Comparison of ENCODE assay signal across 8 mouse cellular contexts in the genomic region with DNA sequence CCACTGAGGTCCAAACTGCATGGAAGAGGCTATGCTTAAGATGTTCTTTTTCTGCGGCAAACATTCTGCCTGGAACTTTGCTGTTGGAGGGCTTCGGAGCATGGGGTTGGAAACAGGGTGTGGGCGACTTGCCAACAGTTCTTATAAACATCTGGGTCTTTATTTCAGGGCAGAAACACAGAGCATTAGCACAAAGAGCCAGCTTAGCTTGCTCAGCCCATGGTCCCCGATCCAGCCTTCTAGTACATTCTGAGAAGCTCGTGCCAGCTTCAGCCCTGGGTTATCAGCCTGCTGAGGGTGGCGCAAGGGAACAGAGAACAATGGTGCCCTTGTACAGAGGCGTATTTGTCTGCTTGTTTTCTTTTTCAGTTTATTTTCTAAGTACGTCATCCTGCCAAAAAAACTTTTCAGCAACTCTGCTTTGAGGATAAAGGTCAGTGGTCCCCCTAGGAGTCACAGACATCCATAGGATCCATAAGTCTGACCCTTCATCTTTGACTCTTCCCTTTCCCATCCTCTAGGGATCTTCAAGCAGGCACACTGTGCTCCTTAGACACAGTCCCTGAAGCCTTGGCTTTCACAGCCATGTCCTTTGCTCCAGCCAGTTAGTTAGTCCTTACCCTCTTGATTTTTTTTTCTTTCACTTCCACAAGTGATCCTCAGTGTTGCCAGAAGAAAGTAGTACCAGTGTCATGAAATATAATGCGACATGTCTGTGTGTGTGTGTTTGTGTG. TPM values are rescaled to one million over a fixed set of nuclear protein-coding genes. Genes with fewer than 3 reads are reported as not detected.
DNase-seq lines count a peak whose midpoint lies in the region; ATAC-seq lines count a peak whose summit lies in the region.

No protein-coding gene starts in this region.

- H3K27me3 ChIP-seq in forebrain, embryonic 15.5 days = no peaks in the 10 kb centered on the region
- no peaks in the 10 kb centered on the region for H3K27me3 ChIP-seq in forebrain, embryonic 10.5 days (ENCODE audit: poor library complexity, severe bottlenecking)

- WGBS in forebrain, embryonic 15.5 days = 41% methylated on average over 9 of the region's 9 CpGs
- WGBS in forebrain, embryonic 10.5 days = 88% methylated on average over 9 of the region's 9 CpGs

- no peak overlapping the region for H3K4me2 ChIP-seq in forebrain, embryonic 15.5 days (replicated peaks)

- no peak for DNase-seq in forebrain, embryonic 10.5 days (ENCODE audit: extremely low spot score, low spot score)
- peak; percentile 67 for DNase-seq in NIH3T3 (ENCODE audit: low read depth)
- DNase-seq in frontal cortex, postnatal 10 days (ENCODE audit: low spot score in 2 of 2) = peak; percentile 11 to 13
- peak; percentile 82 for DNase-seq in layer of hippocampus, adult 9-11 months
- peak; percentile 7 for DNase-seq in ovary, postnatal 14 days (ENCODE audit: low spot score)
- no peak for DNase-seq in natural killer cell, adult 2 months (ENCODE audit: low spot score in 2 of 2)
- no peak for DNase-seq in thymus, postnatal 0 days (ENCODE audit: low spot score)

- no peak overlapping the region for H3K4me3 ChIP-seq in forebrain, embryonic 15.5 days
- no peak overlapping the region for H3K4me3 ChIP-seq in forebrain, embryonic 10.5 days

- peak; percentile 55; the same call in 1 of the 2 replicates for ATAC-seq in forebrain, embryonic 15.5 days (replicated peaks)

- H3K4me1 ChIP-seq in forebrain, embryonic 15.5 days = no peaks in the 10 kb centered on the region
- H3K4me1 ChIP-seq in forebrain, embryonic 10.5 days = no peaks in the 10 kb centered on the region

- H3K9me3 ChIP-seq in forebrain, embryonic 15.5 days = no peaks in the 10 kb centered on the region
- no peaks in the 10 kb centered on the region for H3K9me3 ChIP-seq in forebrain, embryonic 10.5 days

- H3K36me3 ChIP-seq in forebrain, embryonic 15.5 days = no peaks in the 10 kb centered on the region
- H3K36me3 ChIP-seq in forebrain, embryonic 10.5 days (replicated peaks) = no peaks in the 10 kb centered on the region

- no peak overlapping the region for H3K27ac ChIP-seq in forebrain, embryonic 15.5 days (replicated peaks)
- H3K27ac ChIP-seq in forebrain, embryonic 10.5 days = no peak overlapping the region

- H3K9ac ChIP-seq in forebrain, embryonic 15.5 days (replicated peaks) = no peak overlapping the region

RNA-seq across cellular contexts. Expression of a gene that starts 4.5 kb away (rescaled TPM):
- 0.23 and 0.73 TPM in 2 replicates for polyA plus RNA-seq in forebrain, embryonic 15.5 days (2015; fragmentation: Nextera tagmentation; extraction: Ambion mirVana)
- 0.25 and 0.26 TPM in 2 replicates for polyA plus RNA-seq in forebrain, embryonic 10.5 days (2016; fragmentation: Nextera tagmentation; extraction: Ambion mirVana)
- 0.26 and 0.33 TPM in 2 replicates for polyA plus RNA-seq in thymus, postnatal 0 days (2015; fragmentation: Nextera tagmentation; extraction: Ambion mirVana)

RNA-seq across cellular contexts. Expression of a gene that starts 22.9 kb away (rescaled TPM):
- 6.3 and 6.5 TPM in 2 replicates for polyA plus RNA-seq in forebrain, embryonic 15.5 days (2015; fragmentation: Nextera tagmentation; extraction: Ambion mirVana)
- polyA plus RNA-seq in forebrain, embryonic 10.5 days (2016; fragmentation: Nextera tagmentation; extraction: Ambion mirVana) = 2.1 and 2.8 TPM in 2 replicates
- polyA plus RNA-seq in thymus, postnatal 0 days (2015; fragmentation: Nextera tagmentation; extraction: Ambion mirVana) = 10.7 and 12.7 TPM in 2 replicates

Comparison
In these comparisons a context has a peak if more than half of its experiments do, and no peak if none do; other contexts are left out.
1. DNase-seq: peak in NIH3T3 (single experiment), frontal cortex, postnatal 10 days (2 of 2), layer of hippocampus, adult 9-11 months (single experiment) and ovary, postnatal 14 days (single experiment); none in forebrain, embryonic 10.5 days (single experiment), natural killer cell, adult 2 months (0 of 2) and thymus, postnatal 0 days (single experiment).